Mouse (Mus musculus) CH12.LX (cell line): Measurements from ENCODE around the gene Ptprf. TPM values are rescaled to one million over a fixed set of nuclear protein-coding genes. Genes with fewer than 3 reads are reported as not detected.
A peak's percentile ranks its signal among the peaks of the same experiment; 100 is the strongest.

Experiments used
- DNase-seq: peaks from one replicate; pipeline ENCODE4 v3.0.0-alpha.2; 2013; ENCODE audit errors: extremely low read depth
- H3K27ac ChIP-seq: 2 replicates; pipeline ENCODE4 v1.5.1; 2012; ENCODE audit warnings: low read depth, mild to moderate bottlenecking, control low read depth, moderate library complexity; ENCODE audit not compliant: insufficient read depth
- H3K27me3 ChIP-seq: replicated peaks from 2 replicates; pipeline ENCODE3; 2012; ENCODE audit warnings: inconsistent platforms
- H3K36me3 ChIP-seq, 2 experiments: replicated peaks in 1 of 2; 2 replicates each; pipeline versions ENCODE3 to v1.6.1; 2012; ENCODE audit warnings: inconsistent platforms in 1 of 2, low read length in 1 of 2, mild to moderate bottlenecking in 1 of 2, mixed read lengths in 1 of 2, moderate library complexity in 1 of 2; ENCODE audit not compliant: control insufficient read depth in 1 of 2, insufficient read depth in 1 of 2
- H3K4me1 ChIP-seq, 2 experiments: 2 replicates each; pipeline ENCODE4 v1.6.1; 2012; ENCODE audit warnings: inconsistent platforms in 1 of 2, moderate library complexity in 1 of 2; ENCODE audit not compliant: insufficient read depth in 2 of 2, control insufficient read depth in 1 of 2
- H3K4me2 ChIP-seq: 2 replicates; pipeline ENCODE4 v1.6.1; 2012; ENCODE audit warnings: low read depth, mild to moderate bottlenecking, control low read depth; ENCODE audit not compliant: poor library complexity, insufficient read depth, severe bottlenecking
- H3K4me3 ChIP-seq, 3 experiments: fragments of 150-350 bp in 1 of 3; sonication (generic) in 1 of 3; replicated peaks in 1 of 3; 2 replicates each; pipeline versions ENCODE3 to v1.5.1; 2011 to 2012; ENCODE audit warnings: low read depth in 2 of 3, low read length in 2 of 3, mild to moderate bottlenecking in 2 of 3, moderate library complexity in 2 of 3, control low read depth in 1 of 3, improper control_type of control experiment in 1 of 3, inconsistent platforms in 1 of 3, mixed read lengths in 1 of 3; ENCODE audit not compliant: poor library complexity in 1 of 3
- H3K79me2 ChIP-seq: replicated peaks from 2 replicates; pipeline ENCODE4 v1.6.1; 2012; ENCODE audit warnings: mild to moderate bottlenecking, moderate library complexity; ENCODE audit not compliant: control insufficient read depth, poor library complexity, insufficient read depth, severe bottlenecking; ENCODE audit errors: extremely low read depth
- H3K9ac ChIP-seq: 2 replicates; pipeline ENCODE4 v1.6.1; 2012; ENCODE audit warnings: low read depth, mild to moderate bottlenecking, control low read depth, moderate library complexity; ENCODE audit not compliant: insufficient read depth
- H3K9me3 ChIP-seq: replicated peaks from 2 replicates; pipeline ENCODE3; 2012; ENCODE audit warnings: low read length, inconsistent platforms, mixed read lengths
- BHLHE40 ChIP-seq: IDR thresholded peaks from 2 replicates; pipeline ENCODE4 v1.6.1; 2011; ENCODE audit warnings: mild to moderate bottlenecking, low read depth, low read length, improper control_type of control experiment
- CHD1 ChIP-seq: IDR thresholded peaks from 2 replicates; pipeline ENCODE4 v1.6.1; 2012; ENCODE audit warnings: low read depth, low read length, improper control_type of control experiment, inconsistent platforms
- CHD2 ChIP-seq: IDR thresholded peaks from 2 replicates; pipeline ENCODE4 v1.6.1; 2011; ENCODE audit warnings: low read length, improper control_type of control experiment
- CTCF ChIP-seq, 2 experiments: IDR thresholded peaks in 1 of 2; conservative IDR thresholded peaks in 1 of 2; 2 replicates each; pipeline ENCODE4 v1.5.1; 2011 to 2012; ENCODE audit warnings: low read depth in 2 of 2, low read length in 2 of 2, improper control_type of control experiment in 1 of 2, inconsistent platforms in 1 of 2, mild to moderate bottlenecking in 1 of 2, moderate library complexity in 1 of 2
- E2F4 ChIP-seq: IDR thresholded peaks from 2 replicates; pipeline ENCODE4 v1.6.1; 2011; ENCODE audit warnings: low read depth, low read length, improper control_type of control experiment; ENCODE audit not compliant: insufficient replicate concordance
- EP300 ChIP-seq: IDR thresholded peaks from 2 replicates; pipeline ENCODE4 v1.6.1; 2011; ENCODE audit warnings: low read length, improper control_type of control experiment
- ETS1 ChIP-seq: conservative IDR thresholded peaks from 2 replicates; pipeline ENCODE4 v1.6.1; 2012; ENCODE audit warnings: low read depth, mild to moderate bottlenecking, inconsistent platforms, low read length, improper control_type of control experiment, moderate library complexity
- GABPA ChIP-seq: IDR thresholded peaks from 2 replicates; pipeline ENCODE4 v1.6.1; 2012; ENCODE audit warnings: low read depth, low read length, improper control_type of control experiment, inconsistent platforms; ENCODE audit not compliant: insufficient replicate concordance
- IRF4 ChIP-seq: IDR thresholded peaks from 2 replicates; pipeline ENCODE4 v1.6.1; 2014; ENCODE audit warnings: low read depth, mild to moderate bottlenecking, inconsistent platforms, low read length, improper control_type of control experiment
- JUN ChIP-seq: IDR thresholded peaks from 2 replicates; pipeline ENCODE4 v1.6.1; 2011; ENCODE audit warnings: low read depth, mild to moderate bottlenecking, low read length, improper control_type of control experiment, moderate library complexity; ENCODE audit not compliant: insufficient read depth
- KAT2A ChIP-seq: IDR thresholded peaks from 2 replicates; pipeline ENCODE4 v1.6.1; 2012; ENCODE audit warnings: low read length, improper control_type of control experiment, inconsistent platforms; ENCODE audit not compliant: insufficient replicate concordance
- MAFK ChIP-seq: IDR thresholded peaks from 2 replicates; pipeline ENCODE4 v1.6.1; 2011; ENCODE audit warnings: low read length, improper control_type of control experiment; ENCODE audit not compliant: insufficient replicate concordance
- MAZ ChIP-seq: IDR thresholded peaks from 2 replicates; pipeline ENCODE4 v1.6.1; 2012; ENCODE audit warnings: low read depth, mild to moderate bottlenecking, inconsistent platforms, low read length, improper control_type of control experiment, moderate library complexity
- MYC ChIP-seq: IDR thresholded peaks from 2 replicates; pipeline ENCODE4 v1.6.1; 2011; ENCODE audit warnings: low read depth, mild to moderate bottlenecking, improper control_type of control experiment, low read length
- NRF1 ChIP-seq: IDR thresholded peaks from 2 replicates; pipeline ENCODE4 v1.6.1; 2014; ENCODE audit warnings: low read depth, mild to moderate bottlenecking, inconsistent platforms, low read length, improper control_type of control experiment, moderate library complexity
- POLR2A ChIP-seq: IDR thresholded peaks from 2 replicates; pipeline ENCODE4 v1.6.1; 2011; ENCODE audit warnings: low read depth, mild to moderate bottlenecking, improper control_type of control experiment, low read length
- RAD21 ChIP-seq: IDR thresholded peaks from 2 replicates; pipeline ENCODE4 v1.6.1; 2011; ENCODE audit warnings: low read depth, mild to moderate bottlenecking, low read length, improper control_type of control experiment, moderate library complexity
- RCOR1 ChIP-seq: conservative IDR thresholded peaks from 2 replicates; pipeline ENCODE4 v1.6.1; 2012; ENCODE audit warnings: low read depth, mild to moderate bottlenecking, inconsistent platforms, low read length, improper control_type of control experiment
- SMC3 ChIP-seq: IDR thresholded peaks from 2 replicates; pipeline ENCODE4 v1.6.1; 2011; ENCODE audit warnings: low read depth, low read length, improper control_type of control experiment
- TCF12 ChIP-seq: IDR thresholded peaks from 2 replicates; pipeline ENCODE4 v1.6.1; 2014; ENCODE audit warnings: low read depth, mild to moderate bottlenecking, inconsistent platforms, low read length, improper control_type of control experiment
- USF1 ChIP-seq: IDR thresholded peaks from 2 replicates; pipeline ENCODE4 v1.6.1; 2014; ENCODE audit warnings: low read depth, mild to moderate bottlenecking, inconsistent platforms, low read length, improper control_type of control experiment
- USF2 ChIP-seq: conservative IDR thresholded peaks from 2 replicates; pipeline ENCODE4 v1.6.1; 2011; ENCODE audit warnings: low read depth, low read length, improper control_type of control experiment
- ZNF384 ChIP-seq: IDR thresholded peaks from 2 replicates; pipeline ENCODE4 v1.6.1; 2012; ENCODE audit warnings: low read depth, low read length, improper control_type of control experiment, inconsistent platforms
- dilution Hi-C: fragments of 300-500 bp; cut with MboI; formaldehyde crosslinking; loops from 2 replicates; pipeline ENCODE4 v1.14.3; 2020; ENCODE audit warnings: low sequenced_read_pairs; ENCODE audit not compliant: extremely low pct_unique_long_range_greater_than_20kb, extremely low pct_ligation_motif_present
- in situ Hi-C: fragments of 300-500 bp; cut with MboI; formaldehyde crosslinking; loops from 3 replicates; pipeline ENCODE4 v1.14.3; 2019; ENCODE audit warnings: low sequenced_read_pairs, low pct_ligation_motif_present, low pct_unique_long_range_greater_than_20kb, mixed read lengths
- polyA plus RNA-seq: library from polyadenylated mRNA; unstranded; fragments of >175 nt; gene quantifications from 2 replicates; pipeline ENCODE4 v1.2.1, GENCODE M21; 2012; ENCODE audit warnings: low read depth; ENCODE audit not compliant: insufficient read length
- total RNA-seq, 2 experiments: library from RNA; depleted of rRNA; stranded (reverse); fragments of 300-350 nt in 1 of 2; fragments of >200 nt in 1 of 2; gene quantifications; 2 replicates each; pipeline ENCODE4 v1.2.3; 2012 to 2014

Gene Ptprf
- total and polyA plus RNA-seq, 3 experiments: 0.11 to 0.21 TPM; not detected in 1

DNA sequence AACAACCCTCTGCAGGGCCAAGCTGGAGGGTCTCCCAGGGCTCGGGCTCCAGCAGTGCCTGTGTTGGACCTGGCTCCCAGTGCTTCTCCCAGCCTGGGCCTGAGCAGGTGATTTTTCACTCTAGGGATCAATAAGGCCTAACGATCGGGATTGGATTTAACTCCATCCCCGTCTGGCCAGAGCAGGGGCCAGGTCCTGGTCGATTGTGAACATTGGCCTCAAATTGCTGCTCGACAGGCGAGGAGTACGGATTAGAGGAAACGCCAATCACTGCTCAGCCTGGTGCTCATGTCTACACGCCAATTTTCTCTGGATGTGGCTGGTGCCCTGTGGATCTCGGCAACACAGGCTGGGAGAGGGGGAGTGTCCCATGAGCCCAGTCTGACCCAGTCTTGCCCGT is 63.8 kb downstream of the Ptprf start:
- H3K4me3 ChIP-seq: no peak overlapping the region
- no peak overlapping the region for H3K27ac ChIP-seq
- in situ Hi-C loops: loop anchor here (10.0 kb wide), 1 partner anchor 337 kb away; no protein-coding TSS in a partner anchor

GRCm38 (mm10) chr4:118221261-118221660 is 69.9 kb downstream of the Ptprf start:
- Histone ChIP-seq H3K4me3 (no peak overlapping the region), H3K9me3 (no peaks in the 10 kb centered on the region), H3K4me2 (no peak overlapping the region), H3K36me3 (no peaks in the 10 kb centered on the region), H3K79me2 (no peaks in the 10 kb centered on the region), H3K4me1 (peaks cover 4 to 8% of the 10 kb centered on the region in 2 experiments; a peak in 1 of 4 replicates), H3K27ac (no peak overlapping the region), H3K9ac (no peak overlapping the region), H3K27me3 (peaks cover 77% of the 10 kb centered on the region)
- no peak for DNase-seq
- dilution Hi-C loops: no loop called here
- TF ChIP-seq GABPA (no peak), E2F4 (no peak), MAFK (no peak), SMC3 (peak; percentile 15; the same call in 1 of the 2 replicates), CTCF (conservative IDR thresholded peaks at IDR 0.05 in 1 of 2, IDR thresholded peaks at IDR 0.05 in 1 of 2; ENCODE audit: low read depth in 2 of 2, low read length in 2 of 2) (peak in 1 of 2 experiments; percentile 37; a peak in 2 of 4 replicates), CHD2 (no peak), CHD1 (no peak), BHLHE40 (no peak)
- in situ Hi-C loops: loop anchor here (10.0 kb wide), 1 partner anchor 344 kb away; no protein-coding TSS in a partner anchor

More for the DNA sequence above, 63.8 kb downstream of the Ptprf start:
- Histone ChIP-seq H3K9me3 (no peaks in the 10 kb centered on the region), H3K36me3 (no peaks in the 10 kb centered on the region)
- dilution Hi-C loops: no loop called here
- no peak for DNase-seq
- no peak for TF ChIP-seq ETS1
- TF ChIP-seq EP300: no peak
- TF ChIP-seq BHLHE40: no peak
- TF ChIP-seq KAT2A: no peak
- no peak for TF ChIP-seq MAZ
- TF ChIP-seq, all 38 proteins: peak for 0
- H3K79me2 ChIP-seq: no peaks in the 10 kb centered on the region
- peaks cover 86% of the 10 kb centered on the region for H3K27me3 ChIP-seq
- H3K4me1 ChIP-seq: peaks cover 4 to 8% of the 10 kb centered on the region in 2 experiments; a peak in 2 of 4 replicates
- H3K4me2 ChIP-seq: no peak overlapping the region
- no peak overlapping the region for H3K9ac ChIP-seq

DNA sequence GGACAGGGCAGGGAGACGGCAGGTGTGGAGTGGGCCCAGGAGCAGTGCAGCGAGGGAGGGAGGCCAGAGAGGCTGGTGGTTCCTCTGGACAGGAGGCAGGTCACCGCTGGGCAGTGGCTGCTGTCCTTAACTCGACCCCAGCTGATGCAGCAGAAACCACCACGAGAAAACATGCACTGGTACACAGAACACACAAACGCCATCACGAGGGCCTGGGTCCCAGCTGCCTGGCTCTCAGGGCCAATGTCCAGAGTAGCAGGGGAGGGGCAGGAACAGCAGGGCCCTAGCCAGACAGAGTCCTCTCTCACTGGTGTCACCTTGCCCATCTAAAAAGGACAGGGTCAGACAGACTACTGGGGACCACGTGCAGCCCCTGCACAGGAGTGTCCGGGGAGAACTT is 70.4 kb downstream of the Ptprf start:
- no peak for DNase-seq
- no peaks in the 10 kb centered on the region for H3K36me3 ChIP-seq
- dilution Hi-C loops (no loop called here), in situ Hi-C loops (loop anchor here (10.0 kb wide), 1 partner anchor 344 kb away; no protein-coding TSS in a partner anchor)
- H3K27ac ChIP-seq: no peak overlapping the region
- no peak overlapping the region for H3K4me2 ChIP-seq
- H3K9ac ChIP-seq: no peak overlapping the region
- H3K79me2 ChIP-seq: no peaks in the 10 kb centered on the region
- peaks cover 4 to 8% of the 10 kb centered on the region in 2 experiments; a peak in 1 of 4 replicates for H3K4me1 ChIP-seq
- H3K9me3 ChIP-seq: no peaks in the 10 kb centered on the region
- H3K27me3 ChIP-seq: peaks cover 77% of the 10 kb centered on the region
- H3K4me3 ChIP-seq: no peak overlapping the region
- no peak for TF ChIP-seq USF1
- no peak for TF ChIP-seq BHLHE40
- no peak for TF ChIP-seq ZNF384
- no peak for TF ChIP-seq MAZ
- no peak for TF ChIP-seq IRF4
- TF ChIP-seq POLR2A: no peak
- no peak for TF ChIP-seq TCF12
- TF ChIP-seq RAD21: no peak
- TF ChIP-seq EP300: no peak
- no peak for TF ChIP-seq MYC
- TF ChIP-seq NRF1: no peak
- no peak for TF ChIP-seq RCOR1
- TF ChIP-seq USF2: no peak
- no peak for TF ChIP-seq JUN
